33 mouse cellular contexts compared by ENCODE assay signal in the genomic region with DNA sequence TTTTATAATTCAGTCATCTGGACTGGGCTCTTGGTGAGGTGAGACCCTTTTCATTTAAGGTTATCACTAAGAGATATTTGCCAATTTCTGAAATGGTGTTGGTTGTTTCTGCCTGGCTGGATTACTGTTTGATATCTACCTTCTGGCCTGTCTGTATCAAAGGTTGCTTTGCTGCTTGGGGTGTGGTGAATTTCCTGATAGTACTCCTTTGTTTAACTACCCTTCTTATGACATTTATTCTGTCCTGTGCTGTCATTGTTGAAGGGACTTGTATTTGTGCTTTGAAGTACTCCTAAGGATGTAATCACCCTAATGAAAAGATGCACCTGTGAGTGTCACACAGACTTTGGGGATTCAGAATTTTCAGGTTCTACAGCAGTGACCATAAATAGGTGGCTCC. TPM values are rescaled to one million over a fixed set of nuclear protein-coding genes. Genes with fewer than 3 reads are reported as not detected.
"Had no signal": no experiment of that assay in that cellular context is flagged by ENCODE, and none has a peak within 500 bp of the region (broad histone marks: within the 10 kb centered on the region; RNA-seq: fewer than 3 reads in every experiment).

No protein-coding gene starts in this region.

- H3K27me3 ChIP-seq: limb, embryonic 12.5 days; limb, embryonic 13.5 days; limb, embryonic 15.5 days; liver, embryonic 12.5 days; liver, embryonic 13.5 days; liver, embryonic 15.5 days; lung, embryonic 15.5 days; megakaryocyte, embryonic 14.5 days; midbrain, embryonic 12.5 days; midbrain, embryonic 13.5 days; midbrain, embryonic 15.5 days; neural tube, embryonic 12.5 days had no signal

- H3K36me3 ChIP-seq: limb, embryonic 10.5 days; limb, embryonic 12.5 days; limb, embryonic 13.5 days; limb, embryonic 15.5 days; liver, embryonic 12.5 days; liver, embryonic 13.5 days; liver, embryonic 15.5 days; lung, embryonic 15.5 days; midbrain, embryonic 10.5 days; midbrain, embryonic 12.5 days; midbrain, embryonic 13.5 days; midbrain, embryonic 15.5 days; neural tube, embryonic 12.5 days had no signal

- H3K9me3 ChIP-seq: limb, embryonic 10.5 days; limb, embryonic 12.5 days; limb, embryonic 13.5 days; limb, embryonic 15.5 days; liver, embryonic 12.5 days; liver, embryonic 13.5 days; liver, embryonic 15.5 days; lung, embryonic 15.5 days; megakaryocyte, embryonic 14.5 days; midbrain, embryonic 10.5 days; midbrain, embryonic 12.5 days; midbrain, embryonic 13.5 days; midbrain, embryonic 15.5 days; neural tube, embryonic 12.5 days had no signal

- H3K27ac ChIP-seq: limb, embryonic 10.5 days; limb, embryonic 12.5 days; limb, embryonic 13.5 days; limb, embryonic 15.5 days; liver, embryonic 12.5 days; liver, embryonic 13.5 days; liver, embryonic 14.5 days; liver, embryonic 15.5 days; lung, embryonic 15.5 days; macrophage; midbrain, embryonic 10.5 days; midbrain, embryonic 12.5 days; midbrain, embryonic 13.5 days; midbrain, embryonic 15.5 days; neural tube, embryonic 12.5 days had no signal

- H3K4me2 ChIP-seq: limb, embryonic 12.5 days; limb, embryonic 13.5 days; limb, embryonic 15.5 days; liver, embryonic 11.5 days; liver, embryonic 12.5 days; liver, embryonic 13.5 days; liver, embryonic 15.5 days; lung, embryonic 14.5 days; lung, embryonic 15.5 days; midbrain, embryonic 11.5 days; midbrain, embryonic 12.5 days; midbrain, embryonic 13.5 days; midbrain, embryonic 15.5 days; neural tube, embryonic 12.5 days had no signal

- H3K9ac ChIP-seq: limb, embryonic 12.5 days; limb, embryonic 13.5 days; limb, embryonic 15.5 days; liver, embryonic 12.5 days; liver, embryonic 13.5 days; liver, embryonic 14.5 days; liver, embryonic 15.5 days; liver, postnatal 0 days; lung, embryonic 14.5 days; lung, embryonic 15.5 days; midbrain, embryonic 12.5 days; midbrain, embryonic 13.5 days; midbrain, embryonic 15.5 days; neural tube, embryonic 12.5 days had no signal

- H3K4me3 ChIP-seq: limb, embryonic 10.5 days; limb, embryonic 12.5 days; limb, embryonic 13.5 days; limb, embryonic 15.5 days; liver, embryonic 12.5 days; liver, embryonic 13.5 days; liver, embryonic 15.5 days; lung, embryonic 15.5 days; megakaryocyte, embryonic 14.5 days; midbrain, embryonic 10.5 days; midbrain, embryonic 12.5 days; midbrain, embryonic 13.5 days; midbrain, embryonic 15.5 days; myocyte; neural tube, embryonic 12.5 days had no signal

- DNase-seq: left cerebral cortex, postnatal 4 days; liver; liver, embryonic 13.5 days; liver, postnatal 0 days; lung, adult 18-20 months; lung, adult 2 months; lung, embryonic 14.5 days; lung, postnatal 10 days; lung, postnatal 14 days; lung, postnatal 36 days; lung, postnatal 4 days; midbrain, embryonic 14.5 days had no signal

- ATAC-seq: liver, embryonic 12.5 days; liver, postnatal 0 days; lung, postnatal 0 days; midbrain, embryonic 13.5 days; midbrain, embryonic 15.5 days; midbrain, embryonic 16.5 days had no signal

- H3K4me1 ChIP-seq: limb, embryonic 10.5 days; limb, embryonic 12.5 days; limb, embryonic 13.5 days; limb, embryonic 15.5 days; liver, embryonic 12.5 days; liver, embryonic 13.5 days; liver, embryonic 15.5 days; megakaryocyte, embryonic 14.5 days; midbrain, embryonic 10.5 days; midbrain, embryonic 12.5 days; midbrain, embryonic 13.5 days; midbrain, embryonic 15.5 days; neural tube, embryonic 12.5 days had no signal

RNA-seq across cellular contexts. Expression of a gene that starts 50.1 kb away (rescaled TPM):
- polyA plus RNA-seq: liver, adult 2 months had no signal
